Mouse (Mus musculus): ENCODE measurements around the gene Gm28551. TPM values are rescaled to one million over a fixed set of nuclear protein-coding genes. Genes with fewer than 3 reads are reported as not detected.

The Gm28551 gene
- polyA plus RNA-seq (2021; fragmentation: Nextera tagmentation): 0.20 and 0.41 TPM in 2 replicates
- long read RNA-seq, experiment 1, partial matches to known transcripts: 1 of 1 reads
- long read RNA-seq, experiment 1, other reads (novel, unspliced or antisense): 0 of 1 reads
- long read RNA-seq, experiment 2, partial matches to known transcripts: 0 of 7 reads
- long read RNA-seq, experiment 2, other reads (novel, unspliced or antisense): 4 of 7 reads

GRCm38 (mm10) chr1:53352327-53353261, at the start of gene Gm28551, which contains the start of the genes Asdurf and Asnsd1:
Gm28551 (minus strand) TSS chr1:53352667.
Asdurf (minus strand) TSS chr1:53352619.
Asnsd1 (minus strand) TSS chr1:53352752.

GRCm38 (mm10) chr1:53312989-53313967, 39.2 kb downstream of the Gm28551 start, which contains the start of gene Osgepl1:
Osgepl1 (plus strand) TSS chr1:53313624.

GRCm38 (mm10) chr1:53296581-53297383, 55.7 kb downstream of the Gm28551 start, which contains the start of the genes Pms1, Ormdl1 and Gm28778:
Pms1 (minus strand) TSS chr1:53297018.
Ormdl1 (plus strand) TSS chr1:53297095.
Gm28778 (plus strand) TSS chr1:53297111.

Other genes starting within 250 kb of the Gm28551 start
- gene 1700019A02Rik, start 165.0 kb downstream of the Gm28551 start, polyA plus RNA-seq (2021; fragmentation: Nextera tagmentation): not detected in 2 replicates
- 5.7 and 7.6 TPM in 2 replicates for gene Pms1, start 55.6 kb downstream of the Gm28551 start, polyA plus RNA-seq (2021; fragmentation: Nextera tagmentation)
- gene Ormdl1, start 55.6 kb downstream of the Gm28551 start, polyA plus RNA-seq (2021; fragmentation: Nextera tagmentation): 12.3 and 14.2 TPM in 2 replicates
- 0.30 and 0.39 TPM in 2 replicates for gene Gm28778, start 55.6 kb downstream of the Gm28551 start, polyA plus RNA-seq (2021; fragmentation: Nextera tagmentation)
- 15.3 and 17.0 TPM in 2 replicates for gene Osgepl1, start 39.0 kb downstream of the Gm28551 start, polyA plus RNA-seq (2021; fragmentation: Nextera tagmentation)
- 1.9 TPM in 1 of 2 replicates, not detected in the other for gene Asdurf, start within 50 bp of the Gm28551 start, polyA plus RNA-seq (2021; fragmentation: Nextera tagmentation)
- 22.3 and 22.5 TPM in 2 replicates for gene Asnsd1, start 85 bp upstream of the Gm28551 start, polyA plus RNA-seq (2021; fragmentation: Nextera tagmentation)

Measured in layer of hippocampus, adult 6 months (tissue).